Mouse (Mus musculus): Measurements from ENCODE around the gene Tnip1.
"Not testable (repeated sequence)": the region's sequence is repeated elsewhere in the genome, so short reads cannot be mapped to it uniquely, and the experiment has no call there.

The Tnip1 gene

GRCm38 (mm10) chr11:54971365-54972048, 8.8 kb upstream of the Tnip1 start:
- DNase-seq = no peak

GRCm38 (mm10) chr11:54965234-54965633, 2.5 kb upstream of the Tnip1 start:
- DNase-seq = no peak

- peak in 1 of 2 experiments; percentile 38 for DNase-seq
These were observed 796 bp downstream of the Tnip1 start for GRCm38 (mm10) chr11:54961921-54962320.

GRCm38 (mm10) chr11:54961164-54961850, 1.4 kb downstream of the Tnip1 start:
- peak in 1 of 2 experiments; percentile 28 for DNase-seq

- no peak for DNase-seq
These were observed 2.5 kb downstream of the Tnip1 start for GRCm38 (mm10) chr11:54960251-54960650.

- no peak for DNase-seq
These were observed 4.1 kb downstream of the Tnip1 start for GRCm38 (mm10) chr11:54958571-54959073.

- not testable (repeated sequence) for DNase-seq
These were observed 5.0 kb downstream of the Tnip1 start for GRCm38 (mm10) chr11:54957708-54958107.

- DNase-seq = no peak
These were observed 5.8 kb downstream of the Tnip1 start for GRCm38 (mm10) chr11:54956912-54957311.

GRCm38 (mm10) chr11:54955735-54956480, 6.8 kb downstream of the Tnip1 start:
- peak; percentile 99 to 100 for DNase-seq

- DNase-seq = not testable (repeated sequence)
These were observed 7.3 kb downstream of the Tnip1 start for GRCm38 (mm10) chr11:54955400-54955734.

GRCm38 (mm10) chr11:54954716-54955115, 8.0 kb downstream of the Tnip1 start:
- DNase-seq = no peak

GRCm38 (mm10) chr11:54953993-54954446, 8.7 kb downstream of the Tnip1 start:
- DNase-seq = no peak

- DNase-seq = peak in 1 of 2 experiments; percentile 18
These were observed 10.1 kb downstream of the Tnip1 start for GRCm38 (mm10) chr11:54952651-54953050.

- DNase-seq = no peak
These were observed 12.0 kb downstream of the Tnip1 start for GRCm38 (mm10) chr11:54950684-54951083.

- no peak for DNase-seq
These were observed 13.0 kb downstream of the Tnip1 start for GRCm38 (mm10) chr11:54949717-54950116.

GRCm38 (mm10) chr11:54944702-54945101, 18.0 kb downstream of the Tnip1 start:
- DNase-seq = no peak

- no peak for DNase-seq
These were observed 22.7 kb downstream of the Tnip1 start for GRCm38 (mm10) chr11:54940056-54940455.

- DNase-seq = no peak
These were observed 23.2 kb downstream of the Tnip1 start for GRCm38 (mm10) chr11:54939501-54939900.

GRCm38 (mm10) chr11:54936771-54937140, 26.0 kb downstream of the Tnip1 start:
- no peak for DNase-seq

GRCm38 (mm10) chr11:54936035-54936770, 26.5 kb downstream of the Tnip1 start:
- peak in 1 of 2 experiments; percentile 35 for DNase-seq

GRCm38 (mm10) chr11:54934198-54934597, 28.5 kb downstream of the Tnip1 start:
- DNase-seq = no peak

- no peak for DNase-seq
These were observed 30.2 kb downstream of the Tnip1 start for GRCm38 (mm10) chr11:54932540-54932939.
